Mouse (Mus musculus) forebrain, embryonic 15.5 days (tissue): ENCODE results near the gene Siae. TPM values are rescaled to one million over a fixed set of nuclear protein-coding genes. Genes with fewer than 3 reads are reported as not detected.
A peak's percentile ranks its signal among the peaks of the same experiment; 100 is the strongest.

Experiments used
- ATAC-seq: fragments of 200-750 bp; cut with Nextera tagmentation; replicated peaks from 2 replicates; pipeline ENCODE4 v1.8.0; 2017; ENCODE audit warnings: mild to moderate bottlenecking, moderate TSS enrichment, moderate library complexity
- H3K27ac ChIP-seq: fragments of 300-500 bp; sonication (generic); replicated peaks from 2 replicates; pipeline ENCODE4 v1.5.1; 2015; ENCODE audit warnings: mild to moderate bottlenecking, inconsistent platforms
- H3K27me3 ChIP-seq: fragments of 300-500 bp; sonication (generic); 2 replicates; pipeline ENCODE4 v1.6.1; 2015; ENCODE audit warnings: inconsistent platforms
- H3K36me3 ChIP-seq: fragments of 300-500 bp; sonication (generic); 2 replicates; pipeline ENCODE4 v1.6.1; 2015; ENCODE audit warnings: mild to moderate bottlenecking, inconsistent platforms
- H3K4me1 ChIP-seq: fragments of 300-500 bp; sonication (generic); 2 replicates; pipeline ENCODE4 v1.6.1; 2015; ENCODE audit warnings: inconsistent platforms
- H3K4me2 ChIP-seq: fragments of 300-500 bp; sonication (generic); replicated peaks from 2 replicates; pipeline ENCODE4 v1.6.1; 2015; ENCODE audit warnings: mild to moderate bottlenecking, inconsistent platforms
- H3K4me3 ChIP-seq: fragments of 300-500 bp; sonication (generic); 2 replicates; pipeline ENCODE4 v1.5.1; 2015; ENCODE audit warnings: mild to moderate bottlenecking, inconsistent platforms
- H3K9ac ChIP-seq: fragments of 300-500 bp; sonication (generic); replicated peaks from 2 replicates; pipeline ENCODE4 v1.6.1; 2015; ENCODE audit warnings: mild to moderate bottlenecking, inconsistent platforms
- H3K9me3 ChIP-seq: fragments of 300-500 bp; sonication (generic); 2 replicates; pipeline ENCODE4 v1.6.1; 2016; ENCODE audit warnings: inconsistent platforms
- WGBS: fragments of 180-500 bp; shearing (Covaris S2); methylation state at CpG from one replicate; pipeline ENCODE4 v1.1.7; 2015; ENCODE audit warnings: mixed read lengths; 5-methylcytosine and 5-hydroxymethylcytosine counted together
- polyA plus RNA-seq: library from polyadenylated mRNA; unstranded; fragments of >200 nt; fragmentation: Nextera tagmentation; extraction: Ambion mirVana; gene quantifications from 2 replicates; pipeline ENCODE4 v1.2.1, GENCODE M21; 2015

The Siae gene
- polyA plus RNA-seq, 1 experiment from 2014 or later = 8.6 TPM

DNA sequence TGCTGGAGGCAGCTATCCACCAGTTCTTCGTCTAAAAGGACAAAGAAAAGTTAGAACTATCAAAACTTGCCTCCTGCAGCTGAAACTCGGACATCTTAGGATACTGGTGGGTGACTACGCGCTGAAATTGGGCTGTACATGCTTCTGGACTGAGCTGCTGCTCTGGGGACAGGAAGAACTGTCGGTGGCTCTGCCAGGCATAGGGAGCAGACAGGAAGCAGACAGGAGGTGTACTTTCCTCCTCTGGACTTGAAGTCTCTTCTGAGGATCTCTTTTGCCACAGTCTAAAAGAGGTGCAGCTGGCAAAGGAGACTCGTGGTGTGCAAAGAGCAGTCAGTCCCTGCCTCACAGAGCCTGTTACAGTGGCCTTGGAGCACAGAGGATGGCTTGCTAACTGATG lies 37.1 kb downstream of the Siae start:
- no peaks in the 10 kb centered on the region for H3K4me1 ChIP-seq
- ATAC-seq = no peak
- H3K4me2 ChIP-seq = no peak overlapping the region
- WGBS = 62% methylated on average over 6 of the region's 6 CpGs
- H3K4me3 ChIP-seq = no peak overlapping the region
- H3K27me3 ChIP-seq = no peaks in the 10 kb centered on the region
- no peak overlapping the region for H3K27ac ChIP-seq
- H3K9ac ChIP-seq = no peak overlapping the region
- no peaks in the 10 kb centered on the region for H3K36me3 ChIP-seq
- H3K9me3 ChIP-seq = no peaks in the 10 kb centered on the region

- 86% methylated on average over 3 of the region's 3 CpGs for WGBS
Measured at GRCm38 (mm10) chr9:37593690-37594089, 38.2 kb downstream of the Siae start.

DNA sequence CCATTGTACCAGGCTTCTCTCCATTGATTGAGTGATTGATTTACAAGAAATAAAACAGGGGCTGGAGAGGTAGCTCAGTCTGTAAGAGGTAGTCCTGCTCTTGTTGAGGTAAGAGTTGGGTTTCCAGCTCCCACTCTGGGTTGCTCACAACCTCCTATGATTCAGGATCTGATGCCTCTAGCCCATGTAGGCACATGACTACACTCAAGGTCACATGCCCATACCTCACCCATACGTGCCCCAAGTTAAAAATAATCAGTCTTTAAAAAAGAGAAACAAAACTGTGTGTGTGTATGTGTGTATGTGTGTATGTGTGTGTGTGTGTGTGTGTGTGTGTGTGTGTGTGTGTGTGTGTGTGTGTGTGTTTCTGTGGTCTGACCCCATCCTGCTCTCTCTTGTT lies 40.1 kb downstream of the Siae start:
- Histone ChIP-seq H3K4me3 (no peak overlapping the region), H3K4me2 (no peak overlapping the region), H3K9ac (no peak overlapping the region), H3K4me1 (no peaks in the 10 kb centered on the region), H3K36me3 (no peaks in the 10 kb centered on the region), H3K9me3 (no peaks in the 10 kb centered on the region), H3K27ac (no peak overlapping the region), H3K27me3 (no peaks in the 10 kb centered on the region)
- 92% methylated on average over 1 of the region's 1 CpGs for WGBS
- no peak for ATAC-seq

More at GRCm38 (mm10) chr9:37593690-37594089, 38.2 kb downstream of the Siae start:
- no peaks in the 10 kb centered on the region for H3K27me3 ChIP-seq
- H3K4me1 ChIP-seq = no peaks in the 10 kb centered on the region
- H3K9ac ChIP-seq = no peak overlapping the region
- no peak overlapping the region for H3K4me3 ChIP-seq
- H3K9me3 ChIP-seq = no peaks in the 10 kb centered on the region
- no peak for ATAC-seq
- H3K36me3 ChIP-seq = no peaks in the 10 kb centered on the region
- no peak overlapping the region for H3K4me2 ChIP-seq
- H3K27ac ChIP-seq = no peak overlapping the region

GRCm38 (mm10) chr9:37598637-37599036 lies 43.1 kb downstream of the Siae start:
- Histone ChIP-seq H3K27me3 (no peaks in the 10 kb centered on the region), H3K4me2 (no peak overlapping the region), H3K36me3 (no peaks in the 10 kb centered on the region), H3K27ac (no peak overlapping the region), H3K4me1 (no peaks in the 10 kb centered on the region), H3K4me3 (no peak overlapping the region), H3K9me3 (no peaks in the 10 kb centered on the region), H3K9ac (no peak overlapping the region)
- no peak for ATAC-seq
- WGBS = 95% methylated on average over 2 of the region's 2 CpGs

DNA sequence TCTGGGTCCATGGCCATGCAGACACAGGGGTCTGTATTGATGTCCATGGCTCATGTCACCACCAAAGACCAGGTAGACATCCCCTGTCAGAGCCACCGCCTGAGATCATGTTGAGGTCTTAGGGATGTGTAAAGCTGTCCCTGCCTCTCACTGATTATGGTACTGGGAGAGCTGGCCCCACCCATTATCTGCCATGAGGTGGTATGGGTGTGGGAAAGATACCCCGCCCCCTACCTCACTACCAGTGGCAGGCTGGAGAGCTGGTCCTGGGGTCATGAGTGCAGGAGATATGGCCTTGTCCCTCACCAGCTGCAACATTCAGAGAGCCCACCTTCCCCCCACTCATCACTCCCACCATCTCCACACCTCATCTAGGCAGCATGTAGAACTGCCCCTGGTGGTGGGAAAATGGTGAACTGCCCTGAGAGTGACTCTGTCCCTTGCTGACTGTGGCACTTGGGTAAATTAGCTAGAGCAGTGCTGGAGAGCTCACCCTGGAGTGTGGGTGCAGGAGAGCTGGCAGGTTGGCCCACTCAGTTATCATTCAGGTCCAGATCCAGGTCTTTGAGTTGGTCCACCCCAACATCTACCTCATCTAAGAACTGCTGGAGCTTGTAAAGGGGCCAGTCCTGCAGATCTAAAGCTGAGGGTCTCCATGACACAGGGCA lies 45.2 kb downstream of the Siae start:
- WGBS = 95% methylated on average over 2 of the region's 2 CpGs
- ATAC-seq = no peak
- H3K4me3 ChIP-seq = no peak overlapping the region
- no peak overlapping the region for H3K9ac ChIP-seq
- H3K36me3 ChIP-seq = no peaks in the 10 kb centered on the region
- no peaks in the 10 kb centered on the region for H3K4me1 ChIP-seq
- H3K27ac ChIP-seq = no peak overlapping the region
- H3K27me3 ChIP-seq = no peaks in the 10 kb centered on the region
- H3K9me3 ChIP-seq = no peaks in the 10 kb centered on the region
- no peak overlapping the region for H3K4me2 ChIP-seq

DNA sequence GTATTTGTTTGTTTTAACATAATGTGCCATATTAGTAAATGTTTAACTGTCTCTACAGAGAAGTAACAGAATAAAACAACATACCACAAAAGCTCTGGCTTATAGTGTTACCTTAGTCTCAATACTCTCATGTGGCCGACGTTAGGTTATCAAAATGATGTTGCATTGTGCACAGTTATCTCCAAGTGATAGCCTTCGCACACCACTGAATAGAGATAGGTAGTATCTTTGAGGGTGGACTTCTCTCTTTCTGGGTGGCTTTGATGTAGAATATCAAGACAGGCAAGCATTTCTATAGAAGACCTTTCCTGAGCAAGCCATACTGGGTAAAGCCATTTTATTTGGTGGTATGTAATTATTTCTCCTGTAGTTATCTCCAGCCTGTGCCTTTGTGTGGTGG lies 49.6 kb downstream of the Siae start:
- no peak overlapping the region for H3K4me2 ChIP-seq
- H3K4me3 ChIP-seq = no peak overlapping the region
- no peaks in the 10 kb centered on the region for H3K4me1 ChIP-seq
- no peaks in the 10 kb centered on the region for H3K36me3 ChIP-seq
- H3K27ac ChIP-seq = no peak overlapping the region
- 96% methylated on average over 3 of the region's 3 CpGs for WGBS
- no peaks in the 10 kb centered on the region for H3K9me3 ChIP-seq
- H3K9ac ChIP-seq = no peak overlapping the region
- no peaks in the 10 kb centered on the region for H3K27me3 ChIP-seq
- no peak for ATAC-seq

GRCm38 (mm10) chr9:37609558-37609957 lies 54.1 kb downstream of the Siae start:
- H3K27ac ChIP-seq = no peak overlapping the region
- H3K4me3 ChIP-seq = no peak overlapping the region
- H3K4me1 ChIP-seq = peaks cover 16% of the 10 kb centered on the region
- no peaks in the 10 kb centered on the region for H3K9me3 ChIP-seq
- H3K27me3 ChIP-seq = no peaks in the 10 kb centered on the region
- no peak for ATAC-seq
- H3K9ac ChIP-seq = no peak overlapping the region
- H3K4me2 ChIP-seq = no peak overlapping the region
- no peaks in the 10 kb centered on the region for H3K36me3 ChIP-seq
- WGBS = 76% methylated on average over 4 of the region's 4 CpGs

- ATAC-seq = peak; percentile 94
- peak within 1 kb of the TSS; percentile 81 for H3K4me3 ChIP-seq
- H3K4me2 ChIP-seq = peak within 1 kb of the TSS; percentile 85
- peak within 1 kb of the TSS; percentile 89 for H3K9ac ChIP-seq
- H3K27me3 ChIP-seq = no peaks in the 10 kb centered on the region
- H3K36me3 ChIP-seq = no peaks in the 10 kb centered on the region
- WGBS = under 1% methylated on average over 45 of the region's 45 CpGs
- H3K27ac ChIP-seq = peak within 1 kb of the TSS; percentile 91
- H3K9me3 ChIP-seq = no peaks in the 10 kb centered on the region
- H3K4me1 ChIP-seq = peaks cover 22% of the 10 kb centered on the region
Measured at GRCm38 (mm10) chr9:37613182-37613910, 57.8 kb downstream of the Siae start, which contains the start of gene Spa17. TSS of gene Spa17 (minus strand) at chr9:37613722.

GRCm38 (mm10) chr9:37613911-37614280 lies 58.4 kb downstream of the Siae start:
- Histone ChIP-seq H3K27ac (peak overlapping the region; percentile 91), H3K4me3 (peak overlapping the region; percentile 81), H3K4me1 (peaks cover 22% of the 10 kb centered on the region), H3K36me3 (no peaks in the 10 kb centered on the region), H3K27me3 (no peaks in the 10 kb centered on the region), H3K4me2 (peak overlapping the region; percentile 85), H3K9me3 (no peaks in the 10 kb centered on the region), H3K9ac (peak overlapping the region; percentile 89)
- ATAC-seq = peak; percentile 72
- 24% methylated on average over 6 of the region's 6 CpGs for WGBS

DNA sequence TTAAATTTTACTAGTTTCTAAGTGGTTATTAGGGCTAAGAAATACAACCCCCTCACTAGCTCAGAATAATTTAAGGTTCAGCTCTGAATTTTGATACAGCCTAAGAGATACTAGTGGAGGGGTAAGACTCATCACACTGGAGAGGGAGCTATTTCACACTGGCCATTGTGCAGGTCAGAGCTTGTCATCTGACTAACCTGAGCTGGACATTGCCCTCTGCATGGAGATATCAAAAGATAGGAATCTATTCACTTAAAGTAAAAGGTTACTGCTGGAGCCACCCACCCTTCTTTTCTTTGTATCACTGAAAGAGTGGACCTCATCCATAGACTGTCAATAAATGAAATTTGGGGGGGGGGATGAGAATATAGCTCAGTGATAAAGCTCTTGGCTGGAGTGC lies 58.8 kb downstream of the Siae start:
- Histone ChIP-seq H3K27me3 (no peaks in the 10 kb centered on the region), H3K36me3 (no peaks in the 10 kb centered on the region), H3K9me3 (no peaks in the 10 kb centered on the region), H3K4me3 (peak overlapping the region; percentile 81; the same call in 1 of the 2 replicates), H3K4me2 (peak overlapping the region; percentile 85; the same call in 1 of the 2 replicates), H3K9ac (no peak overlapping the region), H3K4me1 (peaks cover 22% of the 10 kb centered on the region), H3K27ac (peak overlapping the region; percentile 91; the same call in 1 of the 2 replicates)
- peak; percentile 19; the same call in 1 of the 2 replicates for ATAC-seq

DNA sequence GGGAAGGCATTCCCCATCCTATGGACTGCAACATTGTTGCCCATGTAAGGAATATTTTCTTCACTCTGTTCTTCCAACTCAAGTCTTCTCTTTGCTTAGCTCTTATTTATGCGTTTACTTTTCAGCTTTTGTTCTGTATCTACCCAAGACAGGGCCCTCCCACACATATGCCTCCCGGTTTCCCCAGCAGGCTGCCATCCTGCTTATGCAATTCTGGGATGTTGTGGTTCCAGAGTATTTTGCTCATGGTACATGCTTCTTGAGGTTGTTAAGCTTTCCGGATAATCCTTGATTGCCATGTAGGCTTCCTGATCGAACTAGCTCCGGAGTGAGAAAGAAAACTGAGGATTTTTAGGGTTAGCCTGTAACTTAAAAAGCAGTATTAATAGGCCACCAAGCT lies 59.7 kb downstream of the Siae start:
- H3K9me3 ChIP-seq = no peaks in the 10 kb centered on the region

DNA sequence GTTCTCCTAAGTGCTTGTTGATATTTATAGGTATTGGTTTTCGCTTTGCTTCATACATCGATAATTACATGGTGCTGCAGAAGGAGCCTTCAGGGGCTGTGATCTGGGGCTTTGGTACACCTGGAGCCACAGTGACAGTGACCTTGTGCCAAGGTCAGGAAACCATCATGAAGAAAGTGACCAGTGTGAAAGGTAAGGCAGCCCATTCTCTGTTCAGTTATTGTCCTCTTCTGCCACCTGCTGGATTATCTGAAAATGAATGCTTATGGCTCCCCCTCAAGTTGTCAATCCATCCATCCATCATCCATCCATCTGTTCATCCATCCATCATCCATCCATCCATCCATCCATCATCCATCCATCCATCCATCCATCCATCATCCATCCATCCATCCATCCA lies 61.3 kb downstream of the Siae start:
- WGBS = 59% methylated on average over 2 of the region's 2 CpGs
- Histone ChIP-seq H3K27ac (no peak overlapping the region), H3K4me3 (no peak overlapping the region), H3K9ac (no peak overlapping the region), H3K4me2 (no peak overlapping the region), H3K36me3 (no peaks in the 10 kb centered on the region), H3K9me3 (no peaks in the 10 kb centered on the region), H3K4me1 (peaks cover 29% of the 10 kb centered on the region), H3K27me3 (no peaks in the 10 kb centered on the region)
- ATAC-seq = no peak

More for the DNA sequence above, 59.7 kb downstream of the Siae start:
- peaks cover 22% of the 10 kb centered on the region for H3K4me1 ChIP-seq
- no peak overlapping the region for H3K4me2 ChIP-seq
- no peak overlapping the region for H3K27ac ChIP-seq
- H3K4me3 ChIP-seq = no peak overlapping the region
- ATAC-seq = no peak
- WGBS = 57% methylated on average over 5 of the region's 5 CpGs
- no peaks in the 10 kb centered on the region for H3K36me3 ChIP-seq
- no peaks in the 10 kb centered on the region for H3K27me3 ChIP-seq
- H3K9ac ChIP-seq = no peak overlapping the region
